ENCODE assay signal across 13 mouse cellular contexts in genomic region chr11:18715050-18715850, GRCm38 (mm10).
DNase-seq lines count a peak whose midpoint lies in the region; ATAC-seq lines count a peak whose summit lies in the region.
"Had no signal": no experiment of that assay in that cellular context is flagged by ENCODE, and none has a peak within 500 bp of the region (broad histone marks: within the 10 kb centered on the region; RNA-seq: fewer than 3 reads in every experiment).

No protein-coding gene starts in this region.

- no peak overlapping the region for H3K9ac ChIP-seq in forebrain, embryonic 12.5 days
- H3K9ac ChIP-seq in forebrain, embryonic 11.5 days (ENCODE audit: low read length), result no peak overlapping the region
- H3K9ac ChIP-seq: limb, embryonic 15.5 days had no signal

- ATAC-seq in forebrain, embryonic 12.5 days (ENCODE audit: low FRiP score), result peak; percentile 33; the same call in 1 of the 2 replicates
- ATAC-seq in forebrain, embryonic 11.5 days (replicated peaks; ENCODE audit: low FRiP score), result no peak; the same call in 1 of the 2 replicates
- no peak for ATAC-seq in monocyte, adult 5-6 weeks (replicated peaks; ENCODE audit: insufficient number of reproducible peaks, low FRiP score, low TSS enrichment, poor library complexity, severe bottlenecking)

- H3K27ac ChIP-seq in forebrain, embryonic 12.5 days, result no peak overlapping the region
- H3K27ac ChIP-seq in forebrain, embryonic 11.5 days (ENCODE audit: low read depth, low read length), result no peak overlapping the region
- peak overlapping the region; percentile 39; the same call in 1 of the 2 replicates for H3K27ac ChIP-seq in limb, embryonic 10.5 days
- H3K27ac ChIP-seq: layer of hippocampus, adult 2 months; limb, embryonic 15.5 days had no signal

- 51% methylated on average over 2 of the region's 2 CpGs for WGBS in forebrain, embryonic 12.5 days
- WGBS in forebrain, embryonic 11.5 days, result 53% methylated on average over 2 of the region's 2 CpGs
- 50% methylated on average over 2 of the region's 2 CpGs for WGBS in limb, embryonic 10.5 days

- no peaks in the 10 kb centered on the region for H3K36me3 ChIP-seq in forebrain, embryonic 12.5 days (replicated peaks)
- H3K36me3 ChIP-seq in forebrain, embryonic 11.5 days (ENCODE audit: control insufficient read depth, insufficient read depth, low read length), result no peaks in the 10 kb centered on the region
- H3K36me3 ChIP-seq in limb, embryonic 10.5 days, result no peaks in the 10 kb centered on the region
- H3K36me3 ChIP-seq: limb, embryonic 15.5 days had no signal

- no peaks in the 10 kb centered on the region for H3K27me3 ChIP-seq in forebrain, embryonic 12.5 days
- no peaks in the 10 kb centered on the region for H3K27me3 ChIP-seq in forebrain, embryonic 11.5 days (ENCODE audit: control insufficient read depth, insufficient read depth, low read length)
- H3K27me3 ChIP-seq in limb, embryonic 10.5 days (ENCODE audit: low read depth, poor library complexity, severe bottlenecking), result peaks cover 32% of the 10 kb centered on the region; the same call in 1 of the 2 replicates
- H3K27me3 ChIP-seq: limb, embryonic 15.5 days; megakaryocyte, embryonic 14.5 days had no signal

- no peak overlapping the region for H3K4me3 ChIP-seq in forebrain, embryonic 12.5 days (replicated peaks)
- H3K4me3 ChIP-seq in forebrain, embryonic 11.5 days (ENCODE audit: low read depth, low read length), result no peak overlapping the region
- no peak overlapping the region for H3K4me3 ChIP-seq in limb, embryonic 10.5 days
- H3K4me3 ChIP-seq: layer of hippocampus, adult 2 months; limb, embryonic 15.5 days; megakaryocyte, embryonic 14.5 days had no signal

- no peak for DNase-seq in forebrain, embryonic 11.5 days (ENCODE audit: low spot score)
- peak; percentile 22 to 24 for DNase-seq in layer of hippocampus, postnatal 10 days (ENCODE audit: low spot score in 2 of 2)
- no peak for DNase-seq in layer of hippocampus, adult 9-10 months (ENCODE audit: low spot score)
- peak; percentile 17 to 20 for DNase-seq in cerebellum, postnatal 36 days
- peak; percentile 41 for DNase-seq in limb, embryonic 10.5 days (ENCODE audit: low spot score)
- no peak for DNase-seq in frontal cortex, postnatal 25 days (ENCODE audit: low spot score in 2 of 2)
- DNase-seq: heart, postnatal 36 days; right cerebral cortex, postnatal 14 days had no signal

- no peak overlapping the region for H3K4me2 ChIP-seq in forebrain, embryonic 12.5 days
- H3K4me2 ChIP-seq in forebrain, embryonic 11.5 days (ENCODE audit: low read depth, low read length, severe bottlenecking), result no peak overlapping the region
- H3K4me2 ChIP-seq: limb, embryonic 15.5 days had no signal

- H3K9me3 ChIP-seq in forebrain, embryonic 12.5 days, result no peaks in the 10 kb centered on the region
- H3K9me3 ChIP-seq in forebrain, embryonic 11.5 days (ENCODE audit: control insufficient read depth, low read length), result no peaks in the 10 kb centered on the region
- no peaks in the 10 kb centered on the region for H3K9me3 ChIP-seq in limb, embryonic 10.5 days (replicated peaks)
- H3K9me3 ChIP-seq: limb, embryonic 15.5 days; megakaryocyte, embryonic 14.5 days had no signal

- H3K4me1 ChIP-seq in forebrain, embryonic 12.5 days, result peaks cover 3% of the 10 kb centered on the region; the same call in 1 of the 2 replicates
- no peaks in the 10 kb centered on the region; the same call in 1 of the 2 replicates for H3K4me1 ChIP-seq in forebrain, embryonic 11.5 days (replicated peaks; ENCODE audit: control insufficient read depth, insufficient read depth, low read length)
- peaks cover 44% of the 10 kb centered on the region for H3K4me1 ChIP-seq in limb, embryonic 10.5 days
- H3K4me1 ChIP-seq: megakaryocyte, embryonic 14.5 days had no signal

Comparison
In these comparisons a context has a peak if more than half of its experiments do, and no peak if none do; other contexts are left out.
1. DNase-seq: peak in layer of hippocampus, postnatal 10 days (2 of 2), cerebellum, postnatal 36 days (2 of 2) and limb, embryonic 10.5 days (single experiment); none in forebrain, embryonic 11.5 days (single experiment), layer of hippocampus, adult 9-10 months (single experiment) and frontal cortex, postnatal 25 days (0 of 2).